Mouse (Mus musculus): ENCODE measurements around the gene Phldb1.
"Not testable (repeated sequence)": the region's sequence is repeated elsewhere in the genome, so short reads cannot be mapped to it uniquely, and the experiment has no call there.

The Phldb1 gene

DNA sequence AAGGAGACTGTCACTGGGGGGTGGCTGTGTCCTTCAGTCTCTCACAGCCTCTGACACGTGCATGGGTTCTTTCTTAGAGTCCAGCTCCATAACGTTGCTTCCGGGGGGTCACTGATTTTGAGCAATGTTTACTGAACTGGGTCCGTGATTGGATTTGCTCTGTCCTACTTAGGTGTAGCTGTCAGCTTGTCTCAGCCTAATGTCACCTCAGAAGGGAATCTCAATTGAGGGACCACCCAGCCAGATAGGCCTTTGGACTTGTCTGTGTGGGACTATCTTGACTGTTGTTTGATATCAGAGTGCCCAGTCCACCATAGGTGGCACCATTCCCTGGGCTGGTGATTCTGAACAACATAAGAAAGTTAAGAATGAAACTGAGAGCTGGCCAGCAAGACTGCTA, 81.1 kb downstream of the Phldb1 start:
- no peak for DNase-seq (ENCODE audit: low spot score)

DNA sequence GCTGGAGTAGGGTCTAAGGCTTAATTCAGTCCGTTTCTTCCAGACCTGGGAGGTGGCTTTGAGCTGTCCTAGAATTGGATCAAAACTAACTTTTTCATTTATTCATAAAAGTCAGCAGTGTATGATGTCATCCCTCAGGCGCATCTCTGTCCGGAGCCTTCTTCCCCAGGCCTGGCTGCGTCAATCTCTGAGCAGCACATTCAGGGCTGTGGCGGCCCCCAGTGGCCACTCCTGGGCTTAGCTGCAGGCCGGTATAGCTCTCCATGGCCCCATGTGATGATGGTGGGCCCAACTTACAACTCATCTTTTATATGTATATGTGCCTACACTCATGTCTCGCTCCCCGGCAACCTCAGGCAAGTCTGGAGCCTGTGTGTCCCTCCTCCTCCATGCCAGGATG, 83.0 kb downstream of the Phldb1 start:
- DNase-seq (ENCODE audit: low spot score): peak; percentile 80

DNA sequence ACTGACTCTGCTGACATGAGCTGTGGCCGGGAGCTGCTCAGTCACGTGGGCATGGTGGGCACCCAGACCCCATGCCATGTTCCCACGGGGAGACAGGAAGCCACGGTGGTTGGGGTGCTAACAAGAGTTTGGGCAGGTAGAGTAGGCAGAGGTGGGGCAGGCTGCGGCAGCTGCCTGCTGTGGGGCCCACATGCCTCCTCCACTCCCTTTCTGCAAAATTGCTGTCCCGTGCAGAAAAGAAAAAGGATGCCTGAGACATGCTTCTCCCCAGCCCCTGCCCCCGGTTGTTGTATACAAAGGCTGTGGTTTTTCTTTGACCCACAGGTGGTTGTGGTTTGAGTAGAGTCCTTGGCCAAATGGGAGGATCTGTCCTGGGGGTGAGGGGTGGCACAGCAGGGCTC, 86.1 kb downstream of the Phldb1 start:
- DNase-seq (ENCODE audit: low spot score): no peak

GRCm38 (mm10) chr9:44647656-44648055, 87.3 kb downstream of the Phldb1 start:
- no peak for DNase-seq (ENCODE audit: low spot score)

DNA sequence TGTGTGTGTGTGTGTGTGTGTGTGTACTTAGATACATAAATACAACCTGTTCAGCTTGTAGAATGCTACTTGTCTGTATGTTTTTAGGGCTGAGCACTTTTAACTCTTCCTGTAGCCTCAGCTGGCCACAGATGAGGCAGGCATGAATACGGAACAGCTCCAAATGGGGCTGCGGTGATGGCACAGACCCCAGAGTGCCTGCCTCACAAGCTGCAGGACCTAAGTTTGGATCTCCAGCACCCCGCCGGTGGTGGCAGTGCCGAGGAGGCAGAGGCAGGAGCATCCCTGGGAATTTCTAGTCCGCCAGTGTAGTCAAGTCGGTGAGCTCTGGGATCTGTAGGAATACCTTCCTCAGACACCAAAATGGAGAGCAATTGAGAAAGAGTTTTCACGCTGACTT, 88.0 kb downstream of the Phldb1 start:
- DNase-seq (ENCODE audit: low spot score): no peak

DNA sequence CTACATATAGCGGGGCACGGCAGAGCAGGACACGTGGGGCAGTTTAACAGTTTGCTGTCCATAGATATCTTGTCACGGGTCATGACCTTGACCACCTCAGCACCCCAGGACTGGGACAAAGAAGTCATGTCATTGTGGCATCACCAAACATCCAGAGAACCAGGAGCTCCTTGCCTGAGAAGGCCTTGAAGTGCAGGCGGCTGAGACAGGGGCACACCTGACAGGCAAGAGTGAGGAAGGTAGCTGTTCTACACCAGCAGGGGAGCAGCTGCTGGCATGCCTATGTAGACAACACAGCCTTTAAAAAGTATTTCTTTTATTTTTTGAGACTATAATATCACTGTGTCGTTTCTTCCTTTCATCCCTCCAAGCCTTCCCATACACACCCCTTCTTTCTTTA, 88.6 kb downstream of the Phldb1 start:
- no peak for DNase-seq (ENCODE audit: low spot score)

DNA sequence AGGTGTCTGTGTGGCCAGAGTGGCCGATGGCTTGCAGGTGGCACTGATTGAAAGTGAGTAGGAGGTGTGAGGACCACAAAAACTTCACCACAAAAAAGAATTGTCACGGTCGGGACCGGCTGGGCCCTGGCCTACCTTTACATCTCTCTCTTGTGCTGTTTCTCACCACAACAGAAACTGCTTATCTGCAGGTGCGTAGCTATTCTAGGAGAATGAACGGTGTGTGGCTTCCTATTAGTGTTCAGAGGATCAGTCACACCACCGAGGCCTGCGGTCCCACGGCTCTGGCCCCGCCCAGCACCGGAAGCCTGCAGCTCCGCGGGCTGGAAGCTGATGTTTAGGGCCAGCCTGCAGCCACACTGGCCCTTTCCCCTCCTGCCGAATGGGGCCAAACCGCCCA, 89.1 kb downstream of the Phldb1 start:
- DNase-seq (ENCODE audit: low spot score): no peak

DNA sequence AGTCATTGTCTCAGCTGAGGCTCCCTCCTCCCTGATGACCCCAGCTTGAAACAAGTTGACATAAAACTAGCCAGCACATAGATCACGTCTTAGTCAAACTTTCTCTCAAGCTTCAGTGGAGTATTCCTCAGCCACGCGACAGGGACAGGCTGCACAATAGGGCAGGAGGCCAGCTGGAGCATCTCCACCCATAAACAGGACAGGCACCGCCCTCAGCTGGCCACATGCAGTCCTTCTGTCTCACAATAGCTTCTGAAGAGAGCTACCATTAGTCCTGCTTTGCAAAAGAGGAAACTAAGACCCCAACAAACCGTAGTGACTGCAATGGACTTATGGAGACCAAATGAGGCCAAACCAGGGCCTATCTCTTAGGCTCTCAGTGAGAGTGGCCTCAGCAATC, 89.5 kb downstream of the Phldb1 start:
- DNase-seq (ENCODE audit: low spot score): peak; percentile 83

DNA sequence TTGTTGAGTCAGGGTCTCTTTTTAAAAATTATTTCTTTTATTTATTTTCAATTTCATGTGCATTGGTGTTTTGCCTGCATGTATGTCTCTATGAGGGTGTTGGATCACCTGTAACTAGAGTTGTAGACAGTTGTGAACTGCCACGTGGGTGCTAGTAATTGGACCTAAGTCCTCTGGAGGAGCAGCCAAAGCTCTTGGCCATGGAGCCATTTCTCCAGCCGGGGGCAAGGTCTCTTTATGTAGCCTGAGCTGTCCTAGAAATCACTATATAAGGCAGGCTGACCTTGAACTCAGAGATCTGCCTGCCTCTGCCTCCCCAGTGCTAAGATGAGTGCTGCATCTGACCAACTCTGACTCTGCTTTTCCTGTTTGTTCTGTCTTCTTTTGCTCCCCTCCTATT, 90.8 kb downstream of the Phldb1 start:
- DNase-seq (ENCODE audit: low spot score): no peak

- DNase-seq (ENCODE audit: low spot score): no peak
Observed at GRCm38 (mm10) chr9:44643103-44643502, 91.9 kb downstream of the Phldb1 start.

DNA sequence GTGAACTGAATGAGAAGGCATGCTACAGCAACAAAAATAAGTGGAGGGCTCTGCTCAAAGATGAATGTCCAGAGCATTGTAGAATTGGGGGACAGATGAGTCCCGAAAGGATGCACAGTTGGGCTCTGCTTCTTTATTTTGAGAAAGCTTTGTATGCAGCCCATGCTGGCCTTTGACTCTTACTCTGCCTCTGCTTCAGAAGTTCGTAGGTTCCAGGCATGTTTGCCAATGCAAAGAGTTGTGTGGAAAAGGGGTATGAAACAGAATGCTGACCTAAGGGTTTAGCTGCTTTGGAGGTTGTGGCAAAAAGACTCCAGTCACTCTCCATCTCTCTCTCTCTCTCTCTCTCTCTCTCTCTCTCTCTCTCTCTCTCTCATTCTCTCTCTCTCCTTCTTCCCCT, 93.4 kb downstream of the Phldb1 start:
- no peak for DNase-seq (ENCODE audit: low spot score)

DNA sequence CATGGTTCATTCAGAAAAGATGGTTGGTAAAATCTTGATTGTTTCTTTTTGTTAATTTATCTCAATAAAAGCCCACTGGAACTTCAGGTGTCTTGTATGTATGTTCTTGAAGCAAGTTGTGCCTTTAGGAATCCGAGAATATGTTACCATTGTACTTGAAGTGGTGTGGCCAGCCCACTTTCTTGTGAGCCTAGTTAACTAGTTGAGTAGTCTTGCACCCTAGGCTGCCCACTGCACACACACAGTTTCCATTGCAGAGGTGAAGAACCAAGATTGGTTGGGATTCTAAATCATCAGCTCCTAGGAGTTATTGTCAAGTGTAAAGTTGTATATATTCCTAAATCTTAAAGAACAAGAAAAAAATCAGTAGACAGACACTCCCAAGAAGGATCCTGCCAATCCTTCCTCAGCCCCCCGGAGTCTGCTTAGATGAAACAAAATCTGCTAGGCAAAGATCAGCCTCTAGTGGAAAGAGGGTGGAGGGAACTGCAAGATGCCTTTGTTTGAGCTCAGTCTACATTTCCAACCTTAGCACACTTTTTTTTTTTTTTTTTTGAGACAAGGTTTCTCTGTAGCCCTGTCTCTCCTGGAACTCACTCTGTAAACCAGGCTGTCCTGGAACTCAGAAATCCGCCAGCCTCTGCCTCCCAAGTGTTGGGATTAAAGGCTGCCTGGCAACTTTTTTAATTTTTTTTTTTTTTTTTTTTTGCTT, 94.2 kb downstream of the Phldb1 start:
- DNase-seq (ENCODE audit: low spot score): peak; percentile 14

GRCm38 (mm10) chr9:44640028-44640427, 95.0 kb downstream of the Phldb1 start:
- not testable (repeated sequence) for DNase-seq (ENCODE audit: low spot score)

- DNase-seq (ENCODE audit: low spot score): peak; percentile 20
Observed at GRCm38 (mm10) chr9:44638726-44639125, 96.3 kb downstream of the Phldb1 start.

DNA sequence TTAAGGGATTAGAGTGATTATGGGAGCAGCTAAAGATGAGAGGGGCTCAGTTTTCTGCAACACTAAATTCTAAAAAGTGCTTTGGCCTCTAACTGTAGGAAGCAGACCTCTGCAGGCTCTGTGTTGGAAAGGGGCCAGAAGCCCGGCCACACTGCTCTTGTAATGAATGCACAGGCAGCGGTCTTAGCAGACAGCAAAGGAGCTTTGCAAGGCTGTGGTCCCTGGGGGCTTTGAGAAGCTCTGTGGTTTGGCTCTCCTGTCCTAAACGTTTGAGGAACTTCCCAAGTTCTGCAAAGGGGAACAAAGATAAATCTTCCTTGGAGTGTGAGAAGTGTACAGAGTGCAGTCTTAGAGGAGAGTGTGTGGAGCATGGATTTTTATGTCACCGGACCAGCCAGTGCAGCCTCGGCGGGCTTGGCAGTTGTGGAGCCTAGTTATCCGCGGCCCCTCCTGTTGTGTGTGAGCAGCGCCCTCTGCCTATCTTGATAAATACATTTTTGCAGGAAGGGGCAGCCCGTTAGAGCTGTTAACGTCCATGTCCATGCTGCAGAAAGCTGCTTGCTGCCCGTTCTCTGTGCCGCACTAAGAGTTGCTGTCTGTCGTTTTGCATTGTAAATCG, 97.3 kb downstream of the Phldb1 start:
- DNase-seq (ENCODE audit: low spot score): peak; percentile 32

Measured in adipocyte (in vitro differentiated cells).